Mouse (Mus musculus) Muller cell, postnatal 12 days (primary cell): Measurements from ENCODE around the gene Prdx6b.

Experiments
- DNase-seq: peaks from one replicate; pipeline ENCODE4 v3.0.0-alpha.2; 2015; ENCODE audit errors: inconsistent ontology term

Gene Prdx6b

GRCm38 (mm10) chr2:80292172-80292571 is at the start of gene Prdx6b:
Gene Prdx6b, plus strand, starts transcription at chr2:80292472.
- no peak for DNase-seq

DNA sequence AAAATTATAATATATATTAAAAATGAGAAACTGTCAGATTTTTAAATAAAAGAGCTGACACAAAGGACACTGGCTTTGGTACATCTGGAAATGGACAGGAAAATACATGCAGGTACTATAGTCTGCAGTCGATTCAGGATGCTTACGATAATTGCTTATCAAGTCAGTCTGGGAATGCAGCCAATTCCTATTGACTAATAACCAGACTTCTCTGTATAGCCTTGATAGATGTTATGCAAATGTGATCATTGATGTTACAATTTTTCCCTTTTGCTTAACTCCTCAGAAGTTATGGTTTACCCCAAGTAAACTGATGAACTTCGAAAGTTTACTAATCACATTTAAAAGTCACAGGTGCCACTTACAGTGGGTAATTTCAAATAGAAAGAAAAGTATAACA is 44.8 kb upstream of the Prdx6b start:
- DNase-seq = no peak

GRCm38 (mm10) chr2:80247868-80248267 is 44.4 kb upstream of the Prdx6b start:
- no peak for DNase-seq

DNA sequence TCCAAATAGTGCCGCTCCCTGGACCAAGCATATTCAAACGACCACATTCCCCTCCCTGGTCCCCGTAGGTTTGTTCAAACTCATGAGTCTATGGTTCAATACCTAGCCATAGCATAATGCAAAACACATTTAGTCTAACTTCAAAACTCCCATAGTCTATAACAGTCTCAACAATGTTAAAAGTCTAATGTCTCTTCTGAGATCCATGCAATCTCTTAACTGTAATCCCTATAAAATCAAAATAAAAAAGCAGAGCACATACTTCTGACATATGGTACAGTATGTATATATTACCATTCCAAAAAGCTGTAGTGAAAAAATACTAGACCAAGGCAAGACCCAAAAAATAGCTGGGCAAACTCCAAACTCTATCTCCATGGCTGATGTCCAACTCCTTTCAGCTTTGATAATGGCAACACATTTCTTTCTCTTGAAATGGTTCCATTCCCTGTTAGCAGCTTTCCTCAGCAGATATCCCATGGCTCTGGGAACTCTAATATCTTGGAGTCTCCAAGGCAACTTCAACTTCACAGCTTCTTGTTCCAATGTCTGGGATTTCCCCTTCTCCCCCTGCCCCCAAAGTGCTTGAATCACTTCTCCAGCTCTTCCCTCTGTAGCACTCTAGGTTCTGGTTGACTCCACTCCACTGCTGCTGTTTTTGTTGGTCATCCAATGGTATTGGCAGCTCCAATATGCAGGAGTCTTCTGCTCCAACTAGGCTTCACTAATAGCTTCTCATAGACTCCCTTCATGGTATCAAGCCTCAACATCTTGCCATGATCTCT is 32.2 kb upstream of the Prdx6b start:
- no peak for DNase-seq

- peak; percentile 61 for DNase-seq
These were observed 25.4 kb upstream of the Prdx6b start for GRCm38 (mm10) chr2:80266894-80267293.

DNA sequence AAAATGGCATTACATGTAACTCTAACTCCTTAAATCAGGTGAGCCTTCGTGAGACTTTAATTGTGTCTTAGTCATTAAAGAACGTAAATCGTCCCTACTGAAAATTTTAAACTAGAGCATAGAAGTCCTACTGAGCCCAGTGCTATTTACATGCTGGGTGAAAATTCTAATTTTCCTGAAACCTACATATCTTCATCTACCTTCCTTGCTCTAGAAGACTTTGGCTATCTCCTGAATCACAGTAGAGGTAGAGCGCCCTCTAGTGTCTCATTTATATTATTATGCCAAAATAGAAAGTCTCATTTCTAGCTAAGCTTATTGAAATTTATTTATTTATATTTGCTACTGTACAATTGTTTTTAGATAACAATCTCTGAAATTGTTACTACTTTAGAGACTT is 24.2 kb upstream of the Prdx6b start:
- DNase-seq = peak; percentile 51

DNA sequence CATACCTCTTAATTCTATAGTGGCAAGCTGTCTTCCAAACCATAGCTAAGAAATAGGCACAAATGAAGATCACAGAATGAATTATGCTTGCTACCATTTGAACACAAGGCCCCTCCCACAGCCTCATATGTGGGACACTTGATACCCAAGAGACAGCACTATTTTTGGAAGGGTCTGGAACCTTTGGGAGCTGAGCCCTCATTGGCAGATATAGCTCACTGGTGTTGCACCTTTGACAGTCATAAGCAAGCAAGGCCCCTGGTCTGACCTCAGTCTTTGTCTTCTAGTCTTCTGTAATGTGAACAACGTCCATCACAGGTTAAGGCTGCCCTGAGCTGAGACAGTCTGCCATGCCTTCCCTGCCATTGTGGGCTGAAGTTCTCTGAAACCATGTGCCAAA is 20.8 kb upstream of the Prdx6b start:
- DNase-seq = no peak

DNA sequence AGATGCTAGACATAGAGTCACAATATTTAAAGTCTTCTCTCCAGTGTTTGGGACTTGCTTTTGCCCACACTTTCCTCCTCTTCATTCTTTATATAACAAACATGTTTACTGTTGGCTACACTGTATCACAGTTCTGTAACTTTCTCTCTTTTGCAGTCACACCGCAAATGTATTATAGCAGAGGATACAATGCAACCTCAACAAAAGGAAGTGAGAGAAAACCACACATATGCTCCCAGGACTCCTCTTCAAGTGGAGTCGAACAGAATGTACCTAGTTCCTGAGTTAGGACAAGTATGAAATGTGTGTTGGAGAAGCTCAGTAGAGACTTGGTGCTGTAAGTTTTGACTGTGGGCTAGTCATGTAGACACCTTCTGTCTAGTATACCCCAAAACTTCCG is 19.2 kb upstream of the Prdx6b start:
- DNase-seq = no peak

- DNase-seq = no peak
These were observed 18.5 kb upstream of the Prdx6b start for GRCm38 (mm10) chr2:80273763-80274162.

- DNase-seq = peak; percentile 41
These were observed 17.1 kb upstream of the Prdx6b start for GRCm38 (mm10) chr2:80275136-80275535.

DNA sequence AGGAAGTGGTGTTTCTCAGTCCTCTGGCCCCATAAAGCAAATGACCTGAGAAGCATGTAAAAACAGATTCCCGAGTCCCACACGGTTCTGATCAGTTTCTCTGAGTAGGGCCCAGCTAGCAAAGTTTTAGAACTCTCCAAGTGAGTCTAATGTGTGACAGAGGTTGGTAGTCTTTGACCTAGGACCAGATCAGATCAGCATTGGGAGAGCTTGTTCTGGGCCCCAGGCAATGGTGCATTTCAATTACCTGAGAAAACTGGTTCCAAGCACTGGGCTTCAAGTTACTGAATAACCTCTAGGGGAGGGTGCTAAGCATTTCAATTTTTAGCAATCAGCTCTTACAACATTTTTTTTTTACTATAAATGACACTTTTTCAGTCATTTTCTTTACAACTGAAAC is 10.1 kb upstream of the Prdx6b start:
- no peak for DNase-seq

DNA sequence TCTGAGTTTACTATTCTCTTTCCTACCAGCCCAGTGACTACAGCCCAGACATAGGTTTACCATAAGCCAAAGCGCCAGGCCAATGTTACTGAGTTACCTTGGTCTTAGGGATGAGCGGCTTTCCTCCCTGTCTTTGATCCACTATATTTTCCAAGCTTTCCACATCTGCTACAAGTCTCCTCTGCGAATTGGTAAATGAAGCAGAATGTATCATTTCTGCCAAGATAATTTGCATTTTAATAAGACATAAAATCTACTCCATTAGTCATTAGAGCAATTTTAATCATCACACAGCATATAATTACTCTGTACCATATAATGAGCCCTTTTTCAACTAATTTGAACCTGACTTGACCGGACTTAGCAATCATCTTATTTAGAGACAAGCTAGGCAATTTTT is 5.9 kb upstream of the Prdx6b start:
- peak; percentile 56 for DNase-seq

- DNase-seq = no peak
These were observed 6.1 kb downstream of the Prdx6b start for GRCm38 (mm10) chr2:80298334-80298733.

- no peak for DNase-seq
These were observed 8.5 kb downstream of the Prdx6b start for GRCm38 (mm10) chr2:80300806-80301205.

DNA sequence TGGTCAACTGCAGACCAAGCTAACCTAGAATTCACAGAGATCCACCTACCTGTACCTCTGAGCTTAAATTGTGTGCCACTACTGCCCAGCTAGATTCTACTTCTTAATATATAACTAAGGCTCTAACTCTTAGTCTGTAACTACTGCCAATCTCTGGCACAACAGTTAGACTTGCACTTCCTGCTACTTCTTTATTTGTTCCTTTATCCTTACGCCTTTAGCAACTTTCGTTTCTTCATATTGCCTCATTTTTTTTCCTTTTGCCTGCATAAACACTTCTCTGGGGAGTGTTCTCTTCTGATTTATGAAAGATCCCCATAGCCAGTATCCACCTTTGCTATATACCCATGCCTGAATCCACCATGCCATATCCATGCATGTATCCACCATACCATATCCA is 11.7 kb downstream of the Prdx6b start:
- DNase-seq = no peak

DNA sequence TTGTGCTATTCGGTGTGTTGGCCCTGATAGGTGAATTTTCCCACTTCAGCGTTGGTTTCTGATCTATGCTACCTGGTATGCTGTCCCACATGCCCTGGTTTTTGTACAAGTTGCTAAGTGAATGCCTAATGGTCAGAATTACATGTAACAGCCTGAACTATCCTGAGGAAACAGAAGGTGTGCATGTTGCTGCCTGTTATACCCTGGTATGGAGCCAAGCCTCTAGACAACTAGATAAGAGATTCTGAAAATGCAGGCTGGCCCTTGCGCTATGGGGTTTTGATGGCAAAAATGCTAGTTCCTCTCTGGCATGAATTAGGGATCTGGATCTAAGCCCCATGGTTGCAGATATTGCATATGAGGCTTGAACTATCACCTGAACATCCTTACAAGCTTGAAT is 15.4 kb downstream of the Prdx6b start:
- DNase-seq = no peak

DNA sequence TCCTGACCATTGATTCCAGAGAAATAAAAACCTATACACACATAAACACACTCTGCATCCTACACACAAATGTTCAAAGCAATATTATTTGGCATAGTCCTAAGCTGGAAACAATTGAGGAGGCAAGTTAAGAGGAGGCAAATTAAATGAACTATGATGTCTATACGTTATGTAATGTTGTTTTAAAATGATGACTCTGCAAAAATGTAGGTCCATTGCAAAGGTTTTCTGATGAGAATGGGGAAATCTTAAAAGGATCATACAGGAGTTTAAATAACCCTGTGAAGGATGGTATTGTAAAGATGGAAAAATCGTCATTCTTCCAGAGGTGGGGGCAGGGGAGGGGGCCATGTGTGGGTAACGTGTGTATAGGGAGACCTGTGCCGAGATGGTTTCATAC is 17.5 kb downstream of the Prdx6b start:
- DNase-seq = no peak

DNA sequence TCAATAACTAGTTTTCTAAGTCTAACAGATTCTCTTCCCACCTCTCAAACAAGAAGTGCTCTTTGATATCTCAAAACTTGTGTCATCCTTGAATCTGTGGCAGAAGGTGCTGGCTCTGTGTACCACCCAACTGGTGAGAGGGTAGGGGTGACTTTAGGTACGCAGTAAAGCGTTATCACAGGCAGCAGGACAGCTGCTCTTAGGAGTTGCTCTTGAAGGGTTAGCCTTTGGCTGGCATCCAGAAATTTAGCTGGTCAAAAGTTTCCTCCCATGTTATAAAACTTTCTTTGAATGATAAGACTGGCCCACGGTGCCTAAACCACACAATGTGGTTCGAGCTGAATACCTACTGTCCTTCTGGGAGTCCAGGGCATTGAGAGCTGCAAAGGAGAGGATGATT is 18.5 kb downstream of the Prdx6b start:
- no peak for DNase-seq

DNA sequence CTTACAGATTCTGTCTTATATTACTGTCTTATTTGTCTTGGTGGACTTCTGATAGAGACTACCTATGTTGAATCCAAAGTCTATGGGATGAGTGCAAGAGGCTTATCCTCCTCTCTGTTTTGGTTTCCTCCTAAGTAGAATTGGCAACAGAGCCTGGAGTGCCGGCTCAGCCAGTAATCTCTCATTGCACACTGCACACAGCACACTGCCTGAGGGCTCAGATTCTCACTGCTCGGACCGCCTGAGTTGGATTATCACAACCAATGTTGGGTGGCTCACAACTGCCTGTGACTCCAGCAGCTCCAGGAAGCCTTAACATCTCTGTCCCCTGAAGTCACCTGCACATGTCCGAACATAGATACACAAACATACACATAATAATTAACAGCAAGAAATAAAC is 19.1 kb downstream of the Prdx6b start:
- DNase-seq = no peak

DNA sequence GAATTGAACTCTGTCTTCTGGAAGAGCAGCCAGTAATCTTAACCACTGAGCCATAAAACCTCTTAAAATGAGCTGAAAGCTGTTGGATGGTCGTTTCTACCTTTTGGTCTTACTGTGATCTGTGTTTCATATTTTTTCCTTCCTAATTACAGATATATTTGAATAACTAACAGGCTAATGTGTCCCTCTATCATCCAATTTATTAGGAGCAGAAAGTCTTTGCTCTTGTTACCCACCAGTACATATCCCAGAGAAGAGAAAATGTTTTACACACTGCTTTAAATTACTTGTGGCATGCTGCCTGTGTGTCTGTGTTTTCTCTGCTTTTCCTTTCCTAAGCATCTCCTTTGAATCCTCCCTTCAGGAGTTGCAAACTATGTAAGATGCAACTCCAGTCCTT is 21.9 kb downstream of the Prdx6b start:
- no peak for DNase-seq

DNA sequence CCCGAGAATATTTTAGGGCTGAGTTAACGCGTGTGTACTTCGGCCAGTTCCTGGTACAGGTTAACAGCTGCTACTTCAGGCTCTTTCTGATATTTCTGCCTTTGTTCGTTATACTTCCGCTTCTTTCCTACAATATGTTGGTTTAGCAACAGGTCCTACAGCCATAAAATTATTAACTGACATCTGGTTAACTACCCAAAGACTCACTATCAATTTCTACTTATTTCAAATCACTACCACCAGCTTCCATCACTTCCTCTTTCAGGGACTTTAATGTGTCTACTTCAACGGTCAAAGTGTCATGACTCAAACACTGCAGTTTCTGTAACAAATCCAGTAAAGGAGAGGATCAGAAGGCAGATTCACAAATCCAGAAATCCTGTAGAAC is 22.6 kb downstream of the Prdx6b start:
- no peak for DNase-seq

DNA sequence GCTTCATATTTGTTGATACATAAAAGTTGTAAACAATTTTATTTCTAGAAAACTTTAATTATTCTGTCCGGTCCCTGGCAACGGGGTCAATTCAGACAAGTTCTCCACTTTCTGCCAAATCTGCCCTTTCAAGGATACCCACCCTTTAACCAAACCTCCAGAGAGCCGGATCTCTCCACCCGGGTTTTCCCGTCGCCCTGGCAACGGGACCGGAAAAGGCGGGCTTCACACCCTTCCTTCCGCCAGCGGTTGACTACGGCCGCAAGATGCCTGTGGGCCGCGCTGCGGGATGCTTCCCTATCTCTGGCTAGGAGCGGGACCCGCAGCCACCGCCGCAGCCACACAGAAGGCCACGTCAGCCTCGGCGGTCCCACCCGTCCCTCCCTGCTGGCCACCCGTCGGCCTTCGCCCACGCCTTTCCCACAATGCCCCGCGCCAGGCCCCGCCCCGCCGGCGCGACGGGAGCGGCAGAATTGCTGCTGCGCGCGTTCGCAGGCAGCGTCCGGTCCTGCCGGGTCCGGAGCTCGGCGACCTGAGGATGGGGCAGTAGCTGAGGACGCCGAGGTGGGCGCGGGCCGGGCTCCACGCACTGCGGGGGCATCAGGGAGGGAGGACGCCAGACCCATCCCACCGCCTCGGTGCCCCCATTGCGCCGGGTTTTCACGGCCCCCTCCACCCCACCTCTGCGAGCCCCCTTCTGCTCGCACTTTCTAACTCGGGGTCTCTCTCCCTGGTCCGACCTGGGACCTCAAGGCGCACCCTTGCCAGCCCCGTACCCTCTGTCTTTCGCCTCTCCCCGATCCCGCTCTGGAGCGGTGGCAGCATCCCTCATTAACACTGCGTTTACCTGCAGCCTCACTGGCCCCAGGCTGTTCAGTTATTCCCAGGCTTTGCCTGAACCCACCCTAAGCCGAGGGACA is 23.2 kb downstream of the Prdx6b start, which contains the start of gene Dnajc10:
TSS of gene Dnajc10 (plus strand) at position 225 of the 920 bp plus-strand sequence.
- peak; percentile 95 for DNase-seq

DNA sequence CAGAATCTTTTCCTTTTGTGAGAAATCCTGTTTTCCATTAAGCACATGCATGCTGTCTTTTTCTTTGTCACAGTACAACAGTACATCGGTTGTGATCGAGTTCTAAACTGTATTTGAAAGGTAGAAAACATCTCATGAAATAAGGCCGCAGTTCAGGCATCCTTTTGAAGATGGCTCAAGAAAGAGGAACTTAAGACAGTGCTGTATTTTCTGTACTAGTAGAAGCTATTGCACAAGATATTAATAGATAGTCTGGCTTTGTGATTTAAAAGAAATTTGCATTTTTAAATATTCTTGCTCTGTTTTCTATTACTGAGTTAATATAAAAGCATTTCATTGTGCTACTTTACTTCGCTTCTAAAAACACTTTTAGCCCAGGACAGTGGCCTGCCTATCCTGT is 30.6 kb downstream of the Prdx6b start:
- DNase-seq = no peak
